Mouse (Mus musculus) C2C12 (cell line): ENCODE results near the gene Slc16a10.

ENCODE experiments used
- CTCF ChIP-seq: IDR thresholded peaks from one replicate; pipeline ENCODE4 v1.5.1; 2011; ENCODE audit not compliant: control insufficient read depth, insufficient read depth, insufficient read length
- MAX ChIP-seq: IDR thresholded peaks from one replicate; pipeline ENCODE4 v1.6.1; 2011; ENCODE audit warnings: mild to moderate bottlenecking, control low read depth
- MYOD1 ChIP-seq: IDR thresholded peaks from one replicate; pipeline ENCODE4 v1.6.1; 2011; ENCODE audit warnings: low read depth; ENCODE audit not compliant: control insufficient read depth, insufficient read length
- USF1 ChIP-seq: IDR thresholded peaks from one replicate; pipeline ENCODE4 v1.6.1; 2011; ENCODE audit warnings: low read depth, mild to moderate bottlenecking, control low read depth, moderate library complexity

- no peak for TF ChIP-seq CTCF
- TF ChIP-seq USF1: no peak
- TF ChIP-seq MAX: no peak
- no peak for TF ChIP-seq MYOD1
These were observed 59.4 kb downstream of the Slc16a10 start for GRCm38 (mm10) chr10:40082668-40083067.
